Mouse (Mus musculus): ENCODE data around the gene Ift43. TPM values are rescaled to one million over a fixed set of nuclear protein-coding genes. Genes with fewer than 3 reads are reported as not detected.

Ift43 gene
- 81.9 TPM for polyA plus RNA-seq (2014; fragmentation: Illumina TruSeq; extraction: RNeasy Lipid Tissue Mini Kit (QIAGEN cat#74804); ENCODE audit: insufficient read depth, low read depth, low replicate concordance)

GRCm38 (mm10) chr12:86082481-86083012, at the start of gene Ift43:
Ift43 (plus strand) TSS chr12:86082541.

GRCm38 (mm10) chr12:86078553-86079201, 3.7 kb upstream of the Ift43 start, which contains the start of gene Tgfb3:
Tgfb3 (minus strand) TSS chr12:86079041.

Other genes starting within 250 kb of the Ift43 start
- gene Tgfb3, start 3.5 kb upstream of the Ift43 start, polyA plus RNA-seq (2014; fragmentation: Illumina TruSeq; extraction: RNeasy Lipid Tissue Mini Kit (QIAGEN cat#74804); ENCODE audit: insufficient read depth, low read depth, low replicate concordance) = 17.5 TPM
- 6.0 TPM for gene Gpatch2l, start 159.3 kb downstream of the Ift43 start, polyA plus RNA-seq (2014; fragmentation: Illumina TruSeq; extraction: RNeasy Lipid Tissue Mini Kit (QIAGEN cat#74804); ENCODE audit: insufficient read depth, low read depth, low replicate concordance)

All from lung, adult 10 weeks (tissue).